ENCODE assay signal across 8 mouse cellular contexts in genomic region chr3:32818327-32818900, GRCm38 (mm10). TPM values are rescaled to one million over a fixed set of nuclear protein-coding genes. Genes with fewer than 3 reads are reported as not detected.
A peak's percentile ranks its signal among the peaks of the same experiment; 100 is the strongest.
DNase-seq lines count a peak whose midpoint lies in the region; ATAC-seq and TF ChIP-seq lines count a peak whose summit lies in the region.

No protein-coding gene starts in this region.

- 0 out of 2 replicates have a peak, but pooled peaks have one; percentile 43 for TF ChIP-seq EP300 in heart, adult 2 months (IDR thresholded peaks at IDR 0.05; ENCODE audit: insufficient read depth, low read depth, low read length)

- WGBS in kidney, postnatal 0 days, result 4% methylated on average over 12 of the region's 12 CpGs
- 2% methylated on average over 12 of the region's 12 CpGs for WGBS in heart, adult 2 months
- WGBS in limb, embryonic 10.5 days, result 4% methylated on average over 12 of the region's 12 CpGs

- no peaks in the 10 kb centered on the region for H3K36me3 ChIP-seq in kidney, postnatal 0 days (ENCODE audit: insufficient read depth, low read length)
- no peaks in the 10 kb centered on the region for H3K36me3 ChIP-seq in heart, adult 2 months (ENCODE audit: control insufficient read depth, insufficient read depth, low read length)
- no peaks in the 10 kb centered on the region for H3K36me3 ChIP-seq in limb, embryonic 10.5 days

- H3K9ac ChIP-seq in kidney, postnatal 0 days (ENCODE audit: low read depth, low read length), result peak overlapping the region; percentile 8; the same call in 1 of the 2 replicates
- H3K9ac ChIP-seq in heart, adult 2 months (ENCODE audit: low read depth, low read length), result peak overlapping the region; percentile 55

- TF ChIP-seq CTCF in kidney, postnatal 0 days (IDR thresholded peaks at IDR 0.05; ENCODE audit: low read depth), result no peak
- TF ChIP-seq CTCF in heart, adult 2 months (IDR thresholded peaks at IDR 0.05), result no peak

- 0 out of 2 replicates have a peak, but pooled peaks cover 8% of the 10 kb centered on the region for H3K4me1 ChIP-seq in kidney, postnatal 0 days (replicated peaks; ENCODE audit: insufficient read depth, low read length)
- H3K4me1 ChIP-seq in heart, adult 2 months (ENCODE audit: control insufficient read depth, insufficient read depth, low read length), result peaks cover 10% of the 10 kb centered on the region
- H3K4me1 ChIP-seq in limb, embryonic 10.5 days, result peaks cover 13% of the 10 kb centered on the region

- no peaks in the 10 kb centered on the region for H3K27me3 ChIP-seq in kidney, postnatal 0 days (ENCODE audit: insufficient read depth, low read length)
- H3K27me3 ChIP-seq in heart, adult 2 months (ENCODE audit: control insufficient read depth, insufficient read depth, low read length), result no peaks in the 10 kb centered on the region
- no peaks in the 10 kb centered on the region for H3K27me3 ChIP-seq in limb, embryonic 10.5 days (ENCODE audit: low read depth, poor library complexity, severe bottlenecking)

- peak overlapping the region; percentile 73 for H3K4me3 ChIP-seq in kidney, postnatal 0 days (replicated peaks; ENCODE audit: low read depth, low read length)
- H3K4me3 ChIP-seq in heart, adult 2 months, result peak overlapping the region; percentile 68
- peak overlapping the region; percentile 84 for H3K4me3 ChIP-seq in limb, embryonic 10.5 days

- no peaks in the 10 kb centered on the region for H3K9me3 ChIP-seq in kidney, postnatal 0 days (replicated peaks; ENCODE audit: low read length)
- no peaks in the 10 kb centered on the region for H3K9me3 ChIP-seq in limb, embryonic 10.5 days (replicated peaks)

- peak; percentile 68; the same call in 1 of the 2 replicates for TF ChIP-seq POLR2A in heart, adult 2 months (IDR thresholded peaks at IDR 0.05; ENCODE audit: insufficient read depth, low read depth, low read length)

- no peaks in the 10 kb centered on the region for H3K79me2 ChIP-seq in heart, adult 2 months (replicated peaks; ENCODE audit: control insufficient read depth, insufficient read depth, low read length)

- peak overlapping the region; percentile 94 for H3K4me2 ChIP-seq in kidney, postnatal 0 days (ENCODE audit: low read length)

- intact Hi-C loops in heart, adult 2 months (cut with DNase I), result loop anchor here (2.0 to 10.0 kb wide), 2 partner anchors 26 to 86 kb away; no protein-coding TSS in a partner anchor
- intact Hi-C loops in left cerebral cortex, postnatal 4 days (cut with DNase I), result loop anchor here (5.0 kb wide), 1 partner anchor 66 kb away; no protein-coding TSS in a partner anchor
- intact Hi-C loops in left cerebral cortex, postnatal 10 days (cut with DNase I), result loop anchor here (5.0 kb wide), 1 partner anchor 81 kb away; the partner anchor contains the start of genes Mrpl47 and Ndufb5

- DNase-seq in kidney, postnatal 0 days (ENCODE audit: low spot score), result peak; percentile 11
- no peak for DNase-seq in kidney, postnatal 25 days
- DNase-seq in embryo, embryonic 10.5 days (ENCODE audit: low spot score), result peak; percentile 60
- DNase-seq in heart, adult 2 months, result peak; percentile 58 to 62
- DNase-seq in limb, embryonic 10.5 days (ENCODE audit: low spot score), result peak; percentile 41
- peak; percentile 36 for DNase-seq in retina, embryonic 14.5 days (ENCODE audit: low spot score)
- no peak for DNase-seq in left cerebral cortex, postnatal 4 days
- no peak for DNase-seq in left cerebral cortex, postnatal 10 days (ENCODE audit: extremely low spot score in 1 of 2, low spot score in 2 of 2)

- no peak overlapping the region for H3K27ac ChIP-seq in kidney, postnatal 0 days
- H3K27ac ChIP-seq in heart, adult 2 months, result peak overlapping the region; percentile 91
- H3K27ac ChIP-seq in limb, embryonic 10.5 days, result 0 out of 2 replicates have a peak overlapping the region, but pooled peaks have one; percentile 9

- ATAC-seq in kidney, postnatal 0 days (replicated peaks; ENCODE audit: low FRiP score, low read depth), result no peak

RNA-seq across cellular contexts. Expression of gene Usp13, which starts 1.1 kb away (rescaled TPM):
- 1.5 and 1.7 TPM in 2 replicates for polyA plus RNA-seq in kidney, postnatal 0 days (2015; fragmentation: Nextera tagmentation; extraction: Ambion mirVana)
- total RNA-seq in heart, adult 2 months (2021), result 100 to 1,000 TPM; 183 to 204 TPM
- polyA plus RNA-seq in heart, adult 2 months (2012; rRNA removed), result 47.9 and 80.9 TPM in 2 replicates
- 4.8 and 5.2 TPM in 2 replicates for polyA plus RNA-seq in limb, embryonic 10.5 days (2016; fragmentation: Nextera tagmentation; extraction: Ambion mirVana)
- 10 to 100 TPM; 25.3 to 28.5 TPM for total RNA-seq in left cerebral cortex, postnatal 4 days (2021)
- total RNA-seq in left cerebral cortex, postnatal 10 days (2021), result 10 to 100 TPM; 35.3 to 35.9 TPM

Comparison
In these comparisons a context has a peak if more than half of its experiments do, and no peak if none do; other contexts are left out.
1. DNase-seq: peak in kidney, postnatal 0 days (single experiment), embryo, embryonic 10.5 days (single experiment), heart, adult 2 months (2 of 2), limb, embryonic 10.5 days (single experiment) and retina, embryonic 14.5 days (single experiment); none in kidney, postnatal 25 days (0 of 2), left cerebral cortex, postnatal 4 days (single experiment) and left cerebral cortex, postnatal 10 days (0 of 2).
2. RNA of gene Usp13, which starts 1.1 kb away (total RNA-seq): 183 to 204 TPM in heart, adult 2 months; 35.3 to 35.9 TPM in left cerebral cortex, postnatal 10 days and 25.3 to 28.5 TPM in left cerebral cortex, postnatal 4 days; every median in the first group is over 4 times any median in the second.
3. Peak in every context shown above with its lines, with median percentiles within 50 percentile points of each other: H3K4me3 ChIP-seq.